Mouse (Mus musculus) bone marrow, adult 2 months (tissue): ENCODE data around the gene Rgs7.

Experiments
- CTCF ChIP-seq: fragments of 200-500 bp; IDR thresholded peaks from 2 replicates; pipeline ENCODE4 v1.5.1; 2011; ENCODE audit warnings: low read length, control low read depth; ENCODE audit not compliant: control insufficient read depth, insufficient read depth
- POLR2A ChIP-seq: fragments of 200-500 bp; IDR thresholded peaks from 2 replicates; pipeline ENCODE4 v1.6.1; 2011; ENCODE audit warnings: low read depth, mild to moderate bottlenecking, control low read depth, low read length, borderline replicate concordance; ENCODE audit not compliant: control insufficient read depth

DNA sequence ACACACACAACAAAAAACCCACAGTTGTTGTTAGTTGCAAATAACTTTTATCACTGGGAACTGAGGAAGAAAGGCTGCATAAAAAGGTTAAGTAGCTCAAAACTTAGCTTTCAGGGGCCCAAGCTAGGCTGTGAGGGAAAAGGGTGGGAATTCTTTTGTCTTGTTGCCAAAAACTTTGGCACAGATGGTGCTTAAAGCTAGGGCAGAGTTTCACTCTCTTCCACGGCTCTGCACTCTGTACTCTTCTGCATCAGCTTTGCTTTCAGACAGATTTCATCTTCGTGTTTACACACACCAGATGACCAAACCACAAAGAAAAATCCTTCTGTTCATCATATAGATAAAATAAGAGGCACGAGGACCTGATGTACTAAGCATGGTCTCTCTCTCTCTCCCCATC lies 237.6 kb downstream of the Rgs7 start:
- no peak for TF ChIP-seq CTCF
- no peak for TF ChIP-seq POLR2A
